Mouse (Mus musculus): ENCODE results near the gene Ajap1.

Gene Ajap1

GRCm38 (mm10) chr4:153482459-153483338, at the start of gene Ajap1:
TSS of gene Ajap1 (minus strand) at chr4:153482811.
- in situ Hi-C loops (cut with MboI, MseI), result no loop called here

DNA sequence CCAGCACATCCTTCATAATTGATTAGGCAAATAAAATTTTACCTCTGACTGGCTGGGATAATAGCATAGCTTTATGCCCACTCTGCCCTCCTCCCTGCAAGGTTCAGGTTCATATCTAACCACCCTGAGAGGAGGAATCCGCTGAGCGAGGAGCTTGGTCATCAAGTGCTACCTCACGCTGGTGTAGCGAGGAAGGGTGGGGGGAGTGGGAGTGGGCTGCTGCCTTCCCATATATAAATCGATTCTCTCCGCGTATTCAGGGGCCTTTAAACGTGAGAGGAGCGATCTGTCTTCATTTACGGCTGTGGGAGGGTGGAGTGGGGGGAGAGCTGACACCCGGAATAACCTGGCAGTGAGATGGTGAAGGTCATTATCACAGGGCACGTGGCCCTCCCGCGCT, 47.9 kb upstream of the Ajap1 start:
- in situ Hi-C loops (cut with MboI, MseI), result no loop called here

- in situ Hi-C loops (cut with MboI, MseI), result no loop called here
Observed at GRCm38 (mm10) chr4:153521601-153522000, 39.0 kb upstream of the Ajap1 start.

DNA sequence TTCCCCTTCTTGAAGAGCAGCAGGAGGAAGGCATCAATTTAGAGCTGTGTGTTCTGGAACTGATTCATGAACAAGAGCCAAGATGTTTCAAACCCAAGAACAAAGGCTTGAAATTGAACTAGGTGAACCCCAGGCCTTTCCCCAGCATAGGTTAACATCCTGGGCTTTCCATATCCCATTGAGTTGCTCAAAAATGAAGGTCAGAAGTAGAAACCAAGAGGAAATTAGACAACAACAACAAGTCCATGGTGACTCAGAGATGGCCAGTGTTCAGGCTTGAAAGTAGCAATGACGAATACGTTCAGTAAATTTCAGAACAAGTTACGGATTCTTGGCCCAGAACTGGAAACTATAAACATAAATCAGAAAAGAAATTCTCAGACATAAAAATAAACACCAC, 37.3 kb upstream of the Ajap1 start:
- in situ Hi-C loops (cut with MboI, MseI), result no loop called here

GRCm38 (mm10) chr4:153519289-153519688, 36.7 kb upstream of the Ajap1 start:
- in situ Hi-C loops (cut with MboI, MseI), result no loop called here

DNA sequence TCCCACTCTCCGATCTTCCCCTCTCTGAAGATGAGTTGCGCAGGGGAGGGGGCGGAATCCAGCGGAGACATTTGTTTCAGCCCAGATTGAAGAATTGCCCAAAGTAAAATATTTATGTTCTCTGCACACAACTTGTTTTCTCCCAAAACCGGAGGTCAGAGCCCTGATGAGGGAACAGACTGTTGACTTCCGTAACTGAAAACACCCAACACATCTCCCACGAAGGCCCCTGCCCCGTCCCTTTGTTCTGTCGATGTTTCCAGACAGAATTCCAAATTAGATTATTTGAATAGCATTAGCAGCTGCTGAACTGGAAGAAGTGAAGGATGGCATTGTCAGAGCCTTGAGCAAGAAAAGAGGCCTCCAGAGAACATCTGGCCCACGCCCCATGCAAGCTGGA, 33.2 kb upstream of the Ajap1 start:
- in situ Hi-C loops (cut with MboI, MseI), result no loop called here

DNA sequence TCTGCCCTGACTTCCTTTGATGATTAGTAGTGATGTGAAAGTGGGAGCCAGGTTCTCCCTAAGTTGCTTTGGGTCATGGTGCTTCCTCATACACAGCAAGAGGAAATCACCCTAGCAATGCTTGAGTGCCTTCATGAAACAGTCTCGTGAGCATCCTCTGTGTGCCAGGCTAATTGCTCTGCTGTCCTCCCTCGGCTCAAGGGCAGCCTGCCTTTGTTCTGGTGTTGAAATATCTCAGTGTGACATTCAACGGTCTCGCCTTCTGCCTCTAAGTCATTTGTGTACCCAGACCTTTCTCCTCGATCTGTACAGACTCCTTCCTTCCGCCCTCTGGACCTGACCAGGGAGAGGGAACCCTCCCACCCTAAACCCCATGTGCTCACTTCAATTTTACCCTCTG, 31.5 kb upstream of the Ajap1 start:
- in situ Hi-C loops (cut with MboI, MseI), result no loop called here

DNA sequence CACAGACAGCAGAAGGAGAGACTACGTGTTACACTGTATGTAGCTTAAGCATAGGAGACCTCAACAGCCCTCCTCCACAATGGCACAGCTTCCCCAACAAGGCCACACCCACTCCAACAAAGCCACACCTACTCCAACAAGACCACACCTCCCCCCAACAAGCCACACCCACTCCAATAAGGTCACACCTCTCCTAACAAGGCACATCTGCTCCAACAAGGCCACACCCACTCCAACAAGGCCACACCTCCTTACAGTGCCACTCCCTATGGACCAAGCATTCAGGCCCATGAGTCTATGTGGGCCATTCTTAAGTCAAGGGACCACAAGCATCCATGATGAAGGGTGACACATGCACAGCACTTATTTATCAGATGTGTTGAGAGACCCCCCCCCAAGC, 28.9 kb upstream of the Ajap1 start:
- in situ Hi-C loops (cut with MboI, MseI), result no loop called here

DNA sequence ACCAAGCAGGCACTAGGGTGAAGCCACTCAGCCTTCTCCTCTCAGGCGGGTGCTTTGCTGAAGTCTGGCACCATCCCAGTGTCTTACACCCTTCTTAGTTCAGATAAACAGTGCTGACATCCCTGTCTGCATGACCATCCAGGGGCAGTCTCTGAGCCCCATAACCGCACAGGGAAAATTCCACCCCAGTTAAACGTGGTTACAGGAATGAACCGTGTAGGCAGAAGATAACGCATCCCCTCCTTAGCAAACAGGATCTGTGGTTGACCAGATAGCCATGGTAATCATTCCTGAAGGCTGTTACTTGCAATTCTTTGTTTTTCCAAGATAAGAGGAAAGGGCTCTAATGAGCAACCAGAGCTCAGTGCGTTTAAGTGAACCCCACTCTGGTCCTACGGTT, 19.3 kb upstream of the Ajap1 start:
- in situ Hi-C loops (cut with MboI, MseI), result no loop called here

DNA sequence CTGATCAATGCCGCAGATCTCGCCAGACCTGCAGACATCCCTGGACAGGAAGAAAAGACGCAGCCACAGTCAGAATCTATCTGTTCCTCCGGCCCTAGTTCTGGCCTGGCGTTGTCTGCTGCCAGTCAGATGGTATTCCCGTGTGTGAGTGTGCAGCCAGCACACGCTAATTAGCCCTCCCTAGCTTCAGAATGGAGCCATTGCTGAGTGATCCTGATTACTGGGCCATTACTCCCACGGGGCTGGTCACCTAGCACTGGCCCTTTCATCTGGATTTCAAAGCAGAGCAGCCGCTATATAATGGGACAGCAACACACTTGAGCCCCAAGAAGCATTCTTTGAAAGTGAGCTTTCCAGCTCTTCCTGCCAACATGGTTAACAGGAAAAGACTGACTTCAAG, 9.8 kb upstream of the Ajap1 start:
- in situ Hi-C loops (cut with MboI, MseI), result no loop called here

- in situ Hi-C loops (cut with MboI, MseI), result no loop called here
Observed at GRCm38 (mm10) chr4:153489116-153489515, 6.5 kb upstream of the Ajap1 start.

GRCm38 (mm10) chr4:153485913-153486312, 3.3 kb upstream of the Ajap1 start:
- in situ Hi-C loops (cut with MboI, MseI), result no loop called here

- in situ Hi-C loops (cut with MboI, MseI), result no loop called here
Observed at GRCm38 (mm10) chr4:153484392-153484791, 1.8 kb upstream of the Ajap1 start.

DNA sequence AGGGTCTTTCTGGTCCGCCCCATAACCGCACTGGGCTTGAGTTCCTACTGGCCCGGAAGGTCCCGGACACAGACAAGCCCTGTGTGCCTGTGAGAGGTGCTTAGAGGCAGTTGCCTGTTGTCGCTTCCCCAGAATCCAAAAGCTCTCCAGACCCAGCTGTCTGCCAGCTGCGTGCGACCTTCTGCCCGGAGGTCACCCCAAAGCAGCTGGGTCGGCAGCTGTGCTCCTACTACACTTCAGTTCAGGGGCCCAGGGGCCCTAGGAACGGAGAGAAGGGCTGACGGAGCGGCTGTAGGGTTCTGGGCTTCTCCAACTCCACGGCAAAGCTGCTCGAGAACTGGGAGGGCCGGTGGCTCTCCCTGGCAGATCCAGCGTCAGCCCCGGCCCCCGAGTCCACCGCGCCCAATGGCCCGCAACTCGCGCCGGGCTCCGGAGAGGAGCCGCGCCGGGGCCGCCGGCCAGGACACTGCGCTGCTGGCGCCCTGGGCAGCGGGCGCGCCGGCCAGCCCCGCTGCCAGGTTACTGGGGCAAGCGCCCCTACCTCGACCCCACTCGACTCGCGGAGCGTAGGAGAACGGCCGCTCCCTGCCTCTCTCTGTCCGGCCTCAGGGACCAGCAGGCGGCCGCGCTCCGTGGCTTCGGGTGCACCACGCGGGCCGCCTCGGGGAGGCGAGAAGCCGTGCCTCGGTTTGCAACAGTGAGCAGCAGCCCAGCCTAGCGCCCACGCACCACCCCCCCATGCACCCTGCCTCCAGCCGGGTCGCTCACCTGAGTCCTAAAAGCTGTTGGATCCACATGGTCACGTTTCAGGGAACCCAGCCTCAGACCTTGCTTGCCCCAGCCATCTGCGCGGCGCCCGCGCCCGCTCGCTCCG, 1.0 kb downstream of the Ajap1 start:
- in situ Hi-C loops (cut with MboI, MseI), result no loop called here

DNA sequence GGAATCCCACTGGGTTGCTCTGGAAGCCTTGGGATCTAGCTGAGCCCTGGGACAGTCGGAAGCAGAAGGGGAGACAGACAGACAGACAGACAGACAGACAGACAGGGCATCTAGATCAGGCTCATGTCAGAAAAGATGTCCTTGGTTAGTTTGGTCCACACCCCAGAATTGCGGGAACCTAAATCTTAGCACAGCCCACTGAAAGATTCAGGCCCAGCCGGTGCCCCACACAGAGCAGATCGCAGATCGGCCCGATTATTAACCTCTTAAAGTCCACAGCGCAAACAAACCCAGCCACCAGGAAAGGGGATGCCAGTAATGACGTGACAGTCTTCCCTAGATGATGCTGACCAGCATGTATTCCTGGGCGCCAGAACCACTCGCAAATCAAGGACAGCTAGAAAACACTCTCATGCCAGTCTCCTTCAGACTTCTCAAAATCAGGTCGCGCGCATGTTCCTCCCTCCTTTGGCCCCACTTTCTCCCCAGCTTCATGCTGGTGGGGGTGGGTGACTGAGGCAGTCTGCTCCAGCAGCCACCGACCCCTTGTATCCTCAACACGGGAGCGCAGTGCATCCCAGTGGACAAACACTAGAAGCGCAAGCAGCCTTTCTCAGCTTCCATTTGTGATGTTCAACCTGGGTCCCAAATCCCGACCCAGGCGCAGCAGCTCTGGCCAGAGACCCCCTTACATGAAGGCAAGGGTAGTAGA, 1.9 kb downstream of the Ajap1 start:
- in situ Hi-C loops (cut with MboI, MseI), result no loop called here

GRCm38 (mm10) chr4:153479144-153479543, 3.5 kb downstream of the Ajap1 start:
- in situ Hi-C loops (cut with MboI, MseI), result loop anchor here (10.0 kb wide), 1 partner anchor 1194 kb away; no protein-coding TSS in a partner anchor

DNA sequence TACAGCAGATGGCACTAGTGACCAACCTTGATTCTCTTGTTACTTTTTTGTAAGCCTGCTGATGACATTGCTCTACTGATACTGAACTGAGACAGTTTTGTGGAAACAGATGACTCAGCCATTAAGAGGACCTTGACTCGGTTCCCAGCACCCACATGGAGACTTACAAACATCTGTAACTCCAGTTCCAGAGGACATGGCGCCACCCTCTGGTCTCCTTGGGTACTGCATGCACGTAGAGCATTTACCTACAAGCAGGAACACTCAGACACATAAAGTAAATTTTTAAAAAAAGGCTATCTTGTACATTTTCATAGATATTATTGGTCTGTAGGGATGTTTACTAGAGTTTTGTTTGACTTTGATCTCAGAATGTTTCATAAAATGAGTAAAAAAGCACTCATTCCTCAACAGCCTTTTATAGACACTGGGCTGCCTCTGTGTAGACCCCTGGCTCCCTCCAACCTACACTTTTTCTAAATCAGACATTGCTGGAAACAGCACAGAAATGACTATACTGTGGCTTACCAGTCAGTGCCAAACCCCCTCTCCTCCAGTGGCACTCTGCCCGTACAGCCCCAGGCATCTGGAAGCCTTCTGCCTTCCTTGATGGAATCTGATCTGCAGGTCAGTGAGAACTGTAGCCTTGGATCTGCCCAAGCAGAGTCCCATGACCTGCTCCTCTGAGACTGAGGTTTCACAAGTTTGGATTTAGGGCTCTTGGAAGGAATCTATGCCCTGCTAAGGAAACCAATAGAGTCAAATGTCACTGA, 8.9 kb downstream of the Ajap1 start:
- in situ Hi-C loops (cut with MboI, MseI), result loop anchor here (10.0 kb wide), 1 partner anchor 1189 kb away; no protein-coding TSS in a partner anchor

GRCm38 (mm10) chr4:153469712-153470111, 12.9 kb downstream of the Ajap1 start:
- in situ Hi-C loops (cut with MboI, MseI), result loop anchor here (10.0 kb wide), 1 partner anchor 1185 kb away; no protein-coding TSS in a partner anchor

DNA sequence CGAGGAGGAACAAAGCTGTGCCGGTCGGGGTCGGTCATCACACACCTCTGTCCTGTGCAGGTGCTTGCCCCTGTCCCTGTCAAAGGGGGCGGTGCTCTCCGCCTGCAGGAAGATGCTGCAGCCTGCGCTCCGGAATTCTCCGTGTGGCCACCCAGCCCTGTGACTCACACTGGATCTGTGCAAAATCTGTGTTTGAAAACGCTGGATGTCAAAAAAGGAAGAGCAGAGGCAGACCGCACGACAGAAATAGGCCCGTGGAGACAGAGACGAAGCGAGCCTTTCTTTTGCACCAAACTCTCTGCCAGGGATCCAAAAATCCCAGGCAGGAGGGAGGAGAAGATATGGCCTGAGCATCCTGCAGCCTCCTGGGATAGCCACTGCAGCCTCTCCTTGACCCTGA, 22.7 kb downstream of the Ajap1 start:
- in situ Hi-C loops (cut with MboI, MseI), result no loop called here

GRCm38 (mm10) chr4:153459503-153459902, 23.1 kb downstream of the Ajap1 start:
- in situ Hi-C loops (cut with MboI, MseI), result no loop called here

- in situ Hi-C loops (cut with MboI, MseI), result no loop called here
Observed at GRCm38 (mm10) chr4:153458821-153459220, 23.8 kb downstream of the Ajap1 start.
